Mouse (Mus musculus): ENCODE data around the gene Me1. TPM values are rescaled to one million over a fixed set of nuclear protein-coding genes. Genes with fewer than 3 reads are reported as not detected.
A peak's percentile ranks its signal among the peaks of the same experiment; 100 is the strongest.
"Not testable (repeated sequence)": the region's sequence is repeated elsewhere in the genome, so short reads cannot be mapped to it uniquely, and the experiment has no call there.

The Me1 gene
- polyA plus RNA-seq, 1 experiment from 2014 or later, result 18.9 TPM

- Histone ChIP-seq H3K9ac (replicated peaks; ENCODE audit: low read length) (no peak overlapping the region), H3K27me3 (ENCODE audit: control insufficient read depth, insufficient read depth, low read length) (no peaks in the 10 kb centered on the region), H3K9me3 (replicated peaks; ENCODE audit: control insufficient read depth, low read length) (no peaks in the 10 kb centered on the region), H3K4me1 (ENCODE audit: control insufficient read depth, insufficient read depth, low read length) (no peaks in the 10 kb centered on the region), H3K4me3 (ENCODE audit: low read depth, low read length) (no peak overlapping the region), H3K27ac (replicated peaks; ENCODE audit: low read depth, low read length) (no peak overlapping the region), H3K36me3 (replicated peaks; ENCODE audit: control insufficient read depth, insufficient read depth, low read depth, low read length) (no peaks in the 10 kb centered on the region), H3K4me2 (ENCODE audit: low read depth, low read length) (no peak overlapping the region)
- DNase-seq (ENCODE audit: low spot score), result no peak
- 91% methylated on average over 4 of the region's 4 CpGs for WGBS
- no peak for ATAC-seq (replicated peaks; ENCODE audit: insufficient number of reproducible peaks, low FRiP score, low TSS enrichment, low read depth)
Observed at GRCm38 (mm10) chr9:86612091-86612490, 83.7 kb downstream of the Me1 start.

- Histone ChIP-seq H3K4me1 (ENCODE audit: control insufficient read depth, insufficient read depth, low read length) (no peaks in the 10 kb centered on the region), H3K9me3 (replicated peaks; ENCODE audit: control insufficient read depth, low read length) (no peaks in the 10 kb centered on the region), H3K36me3 (replicated peaks; ENCODE audit: control insufficient read depth, insufficient read depth, low read depth, low read length) (no peaks in the 10 kb centered on the region), H3K27me3 (ENCODE audit: control insufficient read depth, insufficient read depth, low read length) (no peaks in the 10 kb centered on the region), H3K9ac (replicated peaks; ENCODE audit: low read length) (no peak overlapping the region), H3K4me2 (ENCODE audit: low read depth, low read length) (no peak overlapping the region), H3K4me3 (ENCODE audit: low read depth, low read length) (no peak overlapping the region), H3K27ac (replicated peaks; ENCODE audit: low read depth, low read length) (no peak overlapping the region)
- no peak for ATAC-seq (replicated peaks; ENCODE audit: insufficient number of reproducible peaks, low FRiP score, low TSS enrichment, low read depth)
- DNase-seq (ENCODE audit: low spot score), result no peak
- WGBS, result 89% methylated on average over 6 of the region's 6 CpGs
Observed at GRCm38 (mm10) chr9:86605776-86606175, 90.0 kb downstream of the Me1 start.

GRCm38 (mm10) chr9:86599723-86600303 lies 95.9 kb downstream of the Me1 start:
- 48% methylated on average over 8 of the region's 8 CpGs for WGBS
- no peaks in the 10 kb centered on the region for H3K9me3 ChIP-seq (replicated peaks; ENCODE audit: control insufficient read depth, low read length)
- H3K27me3 ChIP-seq (ENCODE audit: control insufficient read depth, insufficient read depth, low read length), result no peaks in the 10 kb centered on the region
- no peak for ATAC-seq (replicated peaks; ENCODE audit: insufficient number of reproducible peaks, low FRiP score, low TSS enrichment, low read depth)
- H3K27ac ChIP-seq (replicated peaks; ENCODE audit: low read depth, low read length), result no peak overlapping the region
- H3K4me3 ChIP-seq (ENCODE audit: low read depth, low read length), result no peak overlapping the region
- no peaks in the 10 kb centered on the region for H3K36me3 ChIP-seq (replicated peaks; ENCODE audit: control insufficient read depth, insufficient read depth, low read depth, low read length)
- no peaks in the 10 kb centered on the region for H3K4me1 ChIP-seq (ENCODE audit: control insufficient read depth, insufficient read depth, low read length)
- no peak overlapping the region for H3K4me2 ChIP-seq (ENCODE audit: low read depth, low read length)
- no peak overlapping the region for H3K9ac ChIP-seq (replicated peaks; ENCODE audit: low read length)
- DNase-seq (ENCODE audit: low spot score), result peak; percentile 13

GRCm38 (mm10) chr9:86596983-86597382 lies 98.8 kb downstream of the Me1 start:
- H3K4me2 ChIP-seq (ENCODE audit: low read depth, low read length); H3K27me3 ChIP-seq (ENCODE audit: control insufficient read depth, insufficient read depth, low read length); H3K4me3 ChIP-seq (ENCODE audit: low read depth, low read length); ATAC-seq (replicated peaks; ENCODE audit: insufficient number of reproducible peaks, low FRiP score, low TSS enrichment, low read depth); H3K9ac ChIP-seq (replicated peaks; ENCODE audit: low read length); H3K4me1 ChIP-seq (ENCODE audit: control insufficient read depth, insufficient read depth, low read length); H3K9me3 ChIP-seq (replicated peaks; ENCODE audit: control insufficient read depth, low read length); DNase-seq (ENCODE audit: low spot score); H3K36me3 ChIP-seq (replicated peaks; ENCODE audit: control insufficient read depth, insufficient read depth, low read depth, low read length); H3K27ac ChIP-seq (replicated peaks; ENCODE audit: low read depth, low read length): not testable (repeated sequence)

- H3K4me1 ChIP-seq (ENCODE audit: control insufficient read depth, insufficient read depth, low read length); H3K4me3 ChIP-seq (ENCODE audit: low read depth, low read length); H3K9ac ChIP-seq (replicated peaks; ENCODE audit: low read length); H3K36me3 ChIP-seq (replicated peaks; ENCODE audit: control insufficient read depth, insufficient read depth, low read depth, low read length); DNase-seq (ENCODE audit: low spot score); H3K4me2 ChIP-seq (ENCODE audit: low read depth, low read length); H3K9me3 ChIP-seq (replicated peaks; ENCODE audit: control insufficient read depth, low read length); H3K27ac ChIP-seq (replicated peaks; ENCODE audit: low read depth, low read length); ATAC-seq (replicated peaks; ENCODE audit: insufficient number of reproducible peaks, low FRiP score, low TSS enrichment, low read depth); H3K27me3 ChIP-seq (ENCODE audit: control insufficient read depth, insufficient read depth, low read length): not testable (repeated sequence)
- WGBS, result 83% methylated on average over 10 of the region's 10 CpGs
Observed at GRCm38 (mm10) chr9:86594357-86594767, 101.4 kb downstream of the Me1 start.

- DNase-seq (ENCODE audit: low spot score), result peak; percentile 63
- Histone ChIP-seq H3K9me3 (replicated peaks; ENCODE audit: control insufficient read depth, low read length) (no peaks in the 10 kb centered on the region), H3K9ac (replicated peaks; ENCODE audit: low read length) (no peak overlapping the region), H3K27me3 (ENCODE audit: control insufficient read depth, insufficient read depth, low read length) (no peaks in the 10 kb centered on the region), H3K4me1 (ENCODE audit: control insufficient read depth, insufficient read depth, low read length) (no peaks in the 10 kb centered on the region), H3K4me2 (ENCODE audit: low read depth, low read length) (no peak overlapping the region), H3K36me3 (replicated peaks; ENCODE audit: control insufficient read depth, insufficient read depth, low read depth, low read length) (no peaks in the 10 kb centered on the region), H3K4me3 (ENCODE audit: low read depth, low read length) (no peak overlapping the region), H3K27ac (replicated peaks; ENCODE audit: low read depth, low read length) (no peak overlapping the region)
- ATAC-seq (replicated peaks; ENCODE audit: insufficient number of reproducible peaks, low FRiP score, low TSS enrichment, low read depth), result no peak
- 77% methylated on average over 19 of the region's 19 CpGs for WGBS
Observed at GRCm38 (mm10) chr9:86592676-86593668, 102.8 kb downstream of the Me1 start.

GRCm38 (mm10) chr9:86587019-86587795 lies 108.5 kb downstream of the Me1 start:
- ATAC-seq (replicated peaks; ENCODE audit: insufficient number of reproducible peaks, low FRiP score, low TSS enrichment, low read depth) (no peak), DNase-seq (ENCODE audit: low spot score) (no peak)
- no peak overlapping the region for H3K4me2 ChIP-seq (ENCODE audit: low read depth, low read length)
- no peaks in the 10 kb centered on the region for H3K36me3 ChIP-seq (replicated peaks; ENCODE audit: control insufficient read depth, insufficient read depth, low read depth, low read length)
- H3K9me3 ChIP-seq (replicated peaks; ENCODE audit: control insufficient read depth, low read length), result no peaks in the 10 kb centered on the region
- no peaks in the 10 kb centered on the region for H3K4me1 ChIP-seq (ENCODE audit: control insufficient read depth, insufficient read depth, low read length)
- no peak overlapping the region for H3K4me3 ChIP-seq (ENCODE audit: low read depth, low read length)
- 92% methylated on average over 11 of the region's 11 CpGs for WGBS
- no peak overlapping the region for H3K9ac ChIP-seq (replicated peaks; ENCODE audit: low read length)
- no peak overlapping the region for H3K27ac ChIP-seq (replicated peaks; ENCODE audit: low read depth, low read length)
- no peaks in the 10 kb centered on the region for H3K27me3 ChIP-seq (ENCODE audit: control insufficient read depth, insufficient read depth, low read length)
